Mouse (Mus musculus) embryo, embryonic 11 days (tissue): ENCODE measurements around the gene Cpne7.
"Not testable (repeated sequence)": the region's sequence is repeated elsewhere in the genome, so short reads cannot be mapped to it uniquely, and the experiment has no call there.

Experiments
- DNase-seq: peaks from one replicate; pipeline ENCODE4 v3.0.0-alpha.2; 2015

The Cpne7 gene

GRCm38 (mm10) chr8:123117127-123117731, at the start of gene Cpne7:
Gene Cpne7 (plus strand): TSS chr8:123117374.
- peak; percentile 52 for DNase-seq

GRCm38 (mm10) chr8:123071176-123071575, 46.0 kb upstream of the Cpne7 start:
- DNase-seq = no peak

- DNase-seq = no peak
These were observed 40.0 kb upstream of the Cpne7 start for GRCm38 (mm10) chr8:123077213-123077612.

- DNase-seq = no peak
These were observed 34.2 kb upstream of the Cpne7 start for GRCm38 (mm10) chr8:123082993-123083392.

GRCm38 (mm10) chr8:123083610-123084009, 33.6 kb upstream of the Cpne7 start:
- DNase-seq = no peak

- no peak for DNase-seq
These were observed 29.9 kb upstream of the Cpne7 start for GRCm38 (mm10) chr8:123087289-123087688.

- DNase-seq = no peak
These were observed 20.0 kb upstream of the Cpne7 start for GRCm38 (mm10) chr8:123097216-123097615.

- no peak for DNase-seq
These were observed 19.2 kb upstream of the Cpne7 start for GRCm38 (mm10) chr8:123097786-123098584.

GRCm38 (mm10) chr8:123100288-123100687, 16.9 kb upstream of the Cpne7 start:
- peak; percentile 26 for DNase-seq

GRCm38 (mm10) chr8:123101244-123101643, 15.9 kb upstream of the Cpne7 start:
- DNase-seq = no peak

GRCm38 (mm10) chr8:123101735-123102685, 15.2 kb upstream of the Cpne7 start, which contains the start of gene Rpl13:
Gene Rpl13 (plus strand): TSS chr8:123102350.
- peak; percentile 98 for DNase-seq

- not testable (repeated sequence) for DNase-seq
These were observed 14.3 kb upstream of the Cpne7 start for GRCm38 (mm10) chr8:123102855-123103254.

- no peak for DNase-seq
These were observed 13.9 kb upstream of the Cpne7 start for GRCm38 (mm10) chr8:123103285-123103684.

- no peak for DNase-seq
These were observed 13.0 kb upstream of the Cpne7 start for GRCm38 (mm10) chr8:123104046-123104767.

- DNase-seq = peak; percentile 78
These were observed 11.4 kb upstream of the Cpne7 start for GRCm38 (mm10) chr8:123105553-123106326.

GRCm38 (mm10) chr8:123106531-123106930, 10.6 kb upstream of the Cpne7 start:
- peak; percentile 42 for DNase-seq

- no peak for DNase-seq
These were observed 9.2 kb upstream of the Cpne7 start for GRCm38 (mm10) chr8:123108010-123108409.

GRCm38 (mm10) chr8:123108953-123109352, 8.2 kb upstream of the Cpne7 start:
- DNase-seq = no peak

GRCm38 (mm10) chr8:123110649-123111048, 6.5 kb upstream of the Cpne7 start:
- peak; percentile 73 for DNase-seq

GRCm38 (mm10) chr8:123112892-123113291, 4.3 kb upstream of the Cpne7 start:
- no peak for DNase-seq

- DNase-seq = no peak
These were observed 3.2 kb upstream of the Cpne7 start for GRCm38 (mm10) chr8:123113908-123114469.
